Mouse (Mus musculus) hematopoietic stem cell, adult 5-6 weeks (primary cell): ENCODE results near the gene Lamtor4. TPM values are rescaled to one million over a fixed set of nuclear protein-coding genes. Genes with fewer than 3 reads are reported as not detected.
"Not testable (repeated sequence)": the region's sequence is repeated elsewhere in the genome, so short reads cannot be mapped to it uniquely, and the experiment has no call there.

Experiments
- ATAC-seq, 2 experiments: fragments of 125-278 bp in 1 of 2; replicated peaks in 1 of 2; 2 replicates each; pipeline ENCODE4 v1.8.0; 2016 to 2017; ENCODE audit warnings: inconsistent platforms in 2 of 2, mild to moderate bottlenecking in 2 of 2, moderate number of reproducible peaks in 2 of 2, low read depth in 1 of 2, moderate TSS enrichment in 1 of 2; ENCODE audit not compliant: low FRiP score in 2 of 2, poor library complexity in 2 of 2, severe bottlenecking in 2 of 2, insufficient read depth in 1 of 2, low TSS enrichment in 1 of 2
- total RNA-seq: library from RNA; stranded (forward); fragments of 172-1452, 232-1000 nt; gene quantifications from 2 replicates; pipeline ENCODE4 v1.2.3, GENCODE M21; 2017

Lamtor4 gene
- total RNA-seq: 31.2 and 41.6 TPM in 2 replicates

- peak; percentile 94 for ATAC-seq
These were observed at the start of gene Lamtor4 for GRCm38 (mm10) chr5:138255353-138256093. Lamtor4 (plus strand) TSS chr5:138255482.

GRCm38 (mm10) chr5:138207253-138207652, 48.0 kb upstream of the Lamtor4 start:
- no peak; a peak in 1 of 4 replicates for ATAC-seq

- no peak for ATAC-seq
These were observed 47.4 kb upstream of the Lamtor4 start for GRCm38 (mm10) chr5:138207873-138208272.

- ATAC-seq: not testable (repeated sequence)
These were observed 38.6 kb upstream of the Lamtor4 start for GRCm38 (mm10) chr5:138216632-138217031.

GRCm38 (mm10) chr5:138219864-138220263, 35.4 kb upstream of the Lamtor4 start:
- ATAC-seq: no peak

GRCm38 (mm10) chr5:138222111-138222510, 33.2 kb upstream of the Lamtor4 start:
- peak; percentile 44 to 71; a peak in 3 of 4 replicates for ATAC-seq

- ATAC-seq: no peak
These were observed 32.0 kb upstream of the Lamtor4 start for GRCm38 (mm10) chr5:138223287-138223686.

- ATAC-seq: no peak
These were observed 29.6 kb upstream of the Lamtor4 start, which contains the start of gene Nxpe5 for GRCm38 (mm10) chr5:138225700-138226099. Nxpe5 (plus strand) TSS chr5:138225898.

GRCm38 (mm10) chr5:138226491-138226890, 28.8 kb upstream of the Lamtor4 start:
- no peak for ATAC-seq

GRCm38 (mm10) chr5:138227367-138227766, 27.9 kb upstream of the Lamtor4 start:
- ATAC-seq: peak; percentile 88 to 93

- peak in 1 of 2 experiments; percentile 22; a peak in 1 of 4 replicates for ATAC-seq
These were observed 27.3 kb upstream of the Lamtor4 start for GRCm38 (mm10) chr5:138228026-138228425.

- ATAC-seq: no peak
These were observed 25.8 kb upstream of the Lamtor4 start for GRCm38 (mm10) chr5:138229511-138229910.

- ATAC-seq: no peak
These were observed 21.5 kb upstream of the Lamtor4 start for GRCm38 (mm10) chr5:138233778-138234177.

- no peak for ATAC-seq
These were observed 21.1 kb upstream of the Lamtor4 start for GRCm38 (mm10) chr5:138234224-138234623.

- ATAC-seq: no peak
These were observed 13.8 kb upstream of the Lamtor4 start for GRCm38 (mm10) chr5:138241511-138241910.

- ATAC-seq: no peak
These were observed 4.1 kb upstream of the Lamtor4 start for GRCm38 (mm10) chr5:138251144-138251543.

- ATAC-seq: no peak
These were observed 2.2 kb upstream of the Lamtor4 start for GRCm38 (mm10) chr5:138253061-138253460.

GRCm38 (mm10) chr5:138256094-138256467, 799 bp downstream of the Lamtor4 start:
- no peak for ATAC-seq
